Mouse (Mus musculus) ES-Bruce4 (cell line): ENCODE results near the gene Ttbk1.

ENCODE experiments used
- CTCF ChIP-seq: IDR thresholded peaks from one replicate; pipeline ENCODE4 v1.8.1; 2011; ENCODE audit warnings: low read depth, low read length
- POLR2A ChIP-seq: IDR thresholded peaks from one replicate; pipeline ENCODE4 v1.8.1; 2011; ENCODE audit warnings: low read length; ENCODE audit not compliant: insufficient read depth

GRCm38 (mm10) chr17:46520385-46520979 lies 33.0 kb upstream of the Ttbk1 start:
- no peak for TF ChIP-seq POLR2A
- TF ChIP-seq CTCF = no peak
